Mouse (Mus musculus) urinary bladder, postnatal 36 days (tissue): ENCODE measurements at regions not wholly inside any gene's neighbourhood (a gene's known extent, or its start where the extent isn't known, plus 50 kb on each side); places are given as distances from the start of the nearest gene placed in this dataset.
A peak's percentile ranks its signal among the peaks of the same experiment; 100 is the strongest.

Source experiments
- DNase-seq, 2 experiments: peaks; one replicate each; pipeline ENCODE4 v3.0.0; 2022; ENCODE audit warnings: low spot score in 2 of 2, mixed read lengths in 1 of 2

GRCm38 (mm10) chr13:71350787-71351186 lies 509.2 kb upstream of the Adamts16 start:
- no peak for DNase-seq

- no peak for DNase-seq
Measured at GRCm38 (mm10) chr13:71342921-71343320, 501.3 kb upstream of the Adamts16 start.

- no peak for DNase-seq
Measured at GRCm38 (mm10) chr13:71338700-71339099, 497.1 kb upstream of the Adamts16 start.

GRCm38 (mm10) chr13:71334925-71335324 lies 493.3 kb upstream of the Adamts16 start:
- no peak for DNase-seq

- no peak for DNase-seq
Measured at GRCm38 (mm10) chr13:71333146-71333545, 491.5 kb upstream of the Adamts16 start.

- no peak for DNase-seq
Measured at GRCm38 (mm10) chr13:71330321-71330720, 488.7 kb upstream of the Adamts16 start.

DNA sequence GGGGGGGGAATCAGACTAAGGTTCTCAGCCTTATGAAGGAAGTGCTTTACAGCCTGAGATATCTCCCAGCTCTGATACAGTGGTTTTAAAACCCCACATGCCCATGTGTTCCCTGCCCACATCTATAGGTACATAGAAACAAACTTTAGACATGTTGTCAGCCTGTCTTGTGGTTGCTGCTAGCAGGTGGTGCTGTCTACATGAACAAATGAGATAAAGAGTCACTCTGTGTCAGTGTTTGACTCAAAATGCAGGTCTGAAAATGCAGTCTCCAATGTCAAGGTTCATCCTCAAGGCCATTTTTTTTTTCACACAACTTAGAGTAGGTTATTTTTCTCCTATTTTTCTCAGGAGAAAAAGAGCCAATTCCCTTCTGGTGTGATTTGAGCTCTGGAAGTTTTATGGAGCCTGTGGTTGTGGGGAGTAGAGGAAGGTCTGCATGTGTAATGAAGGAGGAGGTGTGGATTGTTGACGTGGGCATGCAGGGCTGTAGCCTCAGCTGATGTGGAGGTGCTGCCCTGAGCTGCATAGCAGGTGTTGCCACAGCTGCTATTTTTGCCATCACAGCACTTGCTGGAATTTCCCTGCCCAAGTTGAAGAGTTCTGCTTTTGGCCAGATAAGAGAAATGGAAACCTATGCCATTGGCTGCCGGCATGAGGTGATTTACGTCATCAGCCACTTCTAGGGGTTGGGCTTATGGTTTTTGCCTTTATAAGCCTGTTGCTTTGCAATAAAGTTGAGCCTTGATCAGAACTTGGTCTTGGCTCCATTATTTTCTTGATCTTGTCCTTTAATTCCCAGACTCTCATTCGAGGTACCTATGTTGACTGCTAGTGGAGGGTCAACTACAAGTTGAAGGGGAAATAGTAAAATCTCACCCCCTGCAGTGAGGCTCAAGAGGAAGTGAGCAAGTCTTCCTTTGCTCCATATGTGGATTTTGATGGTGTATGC lies 486.5 kb upstream of the Adamts16 start:
- DNase-seq, result no peak

GRCm38 (mm10) chr13:71320489-71320888 lies 478.9 kb upstream of the Adamts16 start:
- DNase-seq, result no peak

DNA sequence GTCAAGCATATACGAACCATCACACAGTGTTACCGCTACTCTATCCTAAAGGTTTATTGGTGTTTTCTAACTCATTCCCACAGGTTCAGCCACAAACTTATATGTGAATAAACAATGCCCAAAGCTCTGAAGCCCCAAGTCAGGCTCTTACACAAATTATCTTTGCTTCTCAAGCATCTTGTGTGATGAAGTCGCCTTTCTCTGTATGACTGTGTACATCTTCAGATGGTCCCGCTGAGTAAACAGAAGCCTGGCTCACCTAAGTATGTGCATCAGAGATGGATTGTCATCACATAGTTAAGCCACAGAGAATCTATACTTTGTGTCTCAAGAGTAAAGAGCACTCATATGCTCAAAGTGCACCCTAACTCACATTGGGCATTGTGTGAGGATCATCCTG lies 462.3 kb upstream of the Adamts16 start:
- DNase-seq, result no peak

DNA sequence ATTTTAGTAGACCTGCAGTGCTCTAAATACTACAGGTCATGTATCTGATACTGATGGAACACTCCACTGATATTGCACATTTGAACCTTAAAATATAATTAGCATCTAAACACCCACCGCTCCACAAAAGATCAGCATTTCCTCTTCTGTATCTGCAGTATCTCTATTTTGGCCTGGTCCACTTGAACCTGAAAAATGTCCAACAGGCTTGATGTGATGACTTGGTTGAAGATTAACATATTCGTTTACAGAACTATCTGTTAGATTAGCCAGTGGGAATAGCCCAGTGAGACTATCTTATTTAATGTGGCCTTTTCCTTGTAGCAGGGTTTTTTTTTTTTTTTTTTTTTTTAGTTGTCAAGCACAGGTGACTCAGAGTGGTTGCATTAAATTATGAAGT lies 434.4 kb upstream of the Adamts16 start:
- DNase-seq, result no peak

- no peak for DNase-seq
Measured at GRCm38 (mm10) chr13:71274139-71274538, 432.5 kb upstream of the Adamts16 start.

- no peak for DNase-seq
Measured at GRCm38 (mm10) chr13:71273485-71273884, 431.9 kb upstream of the Adamts16 start.

DNA sequence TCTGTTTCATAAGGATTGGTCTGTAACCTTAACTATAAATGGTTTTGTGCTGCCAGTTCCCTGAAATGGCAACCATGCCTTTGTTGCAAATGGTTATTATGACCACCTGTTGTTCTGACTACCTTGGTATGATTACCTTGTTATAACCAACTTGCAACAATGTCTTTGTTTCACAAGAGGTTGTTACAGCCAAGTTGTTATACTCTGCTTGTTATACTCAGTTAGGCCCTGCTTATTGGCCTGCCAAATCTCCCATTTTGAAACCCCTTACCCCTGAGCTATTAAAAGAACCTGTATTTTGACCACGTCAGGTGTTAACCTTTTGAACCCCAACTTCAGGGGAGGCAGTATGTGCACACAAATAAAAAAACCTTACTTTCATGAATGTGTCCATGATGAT lies 431.5 kb upstream of the Adamts16 start:
- DNase-seq, result no peak

- no peak for DNase-seq
Measured at GRCm38 (mm10) chr13:71272431-71272830, 430.8 kb upstream of the Adamts16 start.

- no peak for DNase-seq
Measured at GRCm38 (mm10) chr13:71271727-71272418, 430.3 kb upstream of the Adamts16 start.

DNA sequence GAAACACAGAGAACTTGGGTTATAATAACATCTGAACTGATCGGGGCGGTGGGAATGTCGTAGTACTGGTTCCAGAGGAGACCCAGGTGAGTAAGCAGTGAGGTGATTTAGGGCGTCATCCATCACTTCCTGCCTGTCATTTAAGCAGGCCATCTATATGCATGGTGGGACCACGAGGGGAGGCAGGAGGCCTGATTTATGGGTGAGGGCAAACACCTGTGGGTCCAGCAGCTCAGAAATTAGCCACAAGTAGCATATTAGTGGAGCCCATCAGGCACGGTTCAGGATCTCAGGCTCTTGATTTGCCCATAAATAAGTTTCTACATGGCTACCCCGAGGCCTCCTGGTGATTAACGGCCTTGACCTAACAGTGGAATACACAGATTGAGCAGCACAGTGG lies 428.8 kb upstream of the Adamts16 start:
- DNase-seq, result no peak

- no peak for DNase-seq
Measured at GRCm38 (mm10) chr13:71269496-71269895, 427.9 kb upstream of the Adamts16 start.

DNA sequence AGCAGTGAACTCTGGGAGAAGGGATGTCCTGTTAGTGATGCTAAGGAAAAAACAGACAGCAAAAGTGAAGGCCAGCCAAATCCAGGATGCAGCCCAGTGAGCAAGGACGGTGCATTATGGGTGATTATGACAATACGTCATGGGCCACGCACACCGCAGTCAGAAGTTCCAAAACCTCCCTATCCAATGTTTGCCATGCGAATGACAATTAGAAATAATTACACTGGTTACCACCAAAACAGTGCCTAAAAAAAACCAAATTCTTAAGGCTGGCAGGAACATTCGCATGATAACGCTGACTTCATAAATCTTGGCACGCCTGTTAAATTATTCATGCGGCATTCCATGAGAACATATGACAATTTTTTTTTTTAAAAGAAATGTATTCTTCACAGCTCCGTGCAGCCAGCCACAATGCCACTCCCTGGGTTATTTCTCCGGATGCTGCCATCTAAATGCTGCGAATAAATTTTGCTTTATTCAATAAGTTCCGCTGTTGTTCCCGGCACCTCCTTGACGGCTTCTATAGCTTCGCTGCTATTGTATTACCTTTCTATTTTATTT lies 421.8 kb upstream of the Adamts16 start:
- no peak for DNase-seq

DNA sequence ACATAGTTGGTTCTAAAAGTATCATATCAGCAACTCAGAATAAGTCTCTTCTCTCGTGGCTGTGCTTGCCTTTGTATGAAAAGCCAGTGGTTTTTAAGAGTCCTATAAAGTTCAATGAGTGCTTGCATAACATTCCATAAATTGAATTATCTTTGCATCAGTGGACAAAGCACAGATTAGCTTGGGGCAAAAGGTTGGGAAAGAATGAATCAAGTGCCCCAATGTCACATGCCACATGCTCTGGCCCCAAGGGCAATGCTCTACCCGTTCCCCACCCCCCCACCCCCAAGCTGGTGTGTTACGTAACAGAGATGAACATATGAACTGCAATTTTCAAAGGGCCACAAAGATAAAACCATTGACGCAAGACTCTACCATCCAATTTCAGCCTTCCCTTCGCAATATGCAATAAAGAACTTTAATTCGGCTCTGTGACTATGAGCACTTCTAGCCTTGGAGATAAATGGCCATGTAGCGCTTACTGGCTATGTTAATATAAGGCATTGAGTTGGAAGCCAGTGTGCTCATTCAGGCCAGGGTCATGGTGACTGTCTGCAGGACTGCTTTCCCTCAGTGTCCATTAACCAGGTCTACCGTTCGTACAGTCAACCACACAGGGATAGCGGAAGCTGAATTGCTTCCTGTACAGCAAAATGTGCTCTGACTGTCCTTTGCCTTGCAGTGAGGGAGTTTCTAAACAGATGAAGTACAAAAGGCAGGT lies 421.1 kb upstream of the Adamts16 start:
- DNase-seq, result no peak

GRCm38 (mm10) chr13:71254016-71254415 lies 412.4 kb upstream of the Adamts16 start:
- no peak for DNase-seq

DNA sequence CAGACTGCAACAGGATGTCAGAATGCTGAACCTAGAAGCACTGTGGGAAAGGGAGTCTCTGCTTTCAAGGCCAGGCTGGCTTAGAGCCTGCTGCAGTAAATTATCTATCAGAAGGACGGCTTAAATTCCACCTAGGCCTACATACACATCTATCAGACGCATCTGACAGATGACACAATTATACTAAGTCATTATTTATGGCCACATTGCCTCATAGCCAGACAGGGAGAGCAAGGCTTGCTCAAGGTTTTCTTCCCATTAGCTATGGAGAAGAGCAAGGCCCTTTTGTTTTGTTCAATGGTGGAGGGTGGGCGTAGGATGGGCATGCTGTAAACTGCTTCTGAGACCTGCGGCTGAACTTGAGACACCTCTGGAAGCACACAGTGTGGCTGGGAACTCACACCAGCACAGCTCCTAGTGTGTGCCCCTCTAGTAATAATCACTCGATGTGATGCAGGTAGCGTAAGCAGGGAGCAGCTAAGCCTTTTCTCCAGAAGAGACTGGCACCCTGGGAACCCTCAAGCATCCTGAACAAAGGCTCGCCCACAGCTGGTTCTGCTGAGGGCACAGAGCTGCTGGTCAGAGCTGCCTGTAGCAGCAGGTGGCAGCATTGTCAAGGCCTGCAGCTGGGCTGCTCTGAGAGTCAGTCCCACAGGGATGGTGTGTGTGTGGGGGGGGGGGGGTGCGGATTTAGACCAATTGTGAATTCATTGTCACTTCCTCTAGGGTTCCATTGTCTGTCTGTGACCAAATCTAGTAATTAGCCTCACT lies 406.8 kb upstream of the Adamts16 start:
- DNase-seq, result peak; percentile 15 to 22
